Mouse (Mus musculus) kidney, adult 2 months (tissue): Measurements from ENCODE around the gene Arhgef38.

Experiments
- CTCF ChIP-seq: fragments of 200-500 bp; conservative IDR thresholded peaks from 2 replicates; pipeline ENCODE4 v1.5.1; 2011; ENCODE audit warnings: low read depth, mild to moderate bottlenecking, control low read depth, low read length, moderate library complexity, mixed read lengths; ENCODE audit not compliant: insufficient read depth, insufficient read length
- POLR2A ChIP-seq: fragments of 200-500 bp; IDR thresholded peaks from one replicate; pipeline ENCODE4 v1.6.1; 2011; ENCODE audit warnings: low read depth, low read length, control low read depth

DNA sequence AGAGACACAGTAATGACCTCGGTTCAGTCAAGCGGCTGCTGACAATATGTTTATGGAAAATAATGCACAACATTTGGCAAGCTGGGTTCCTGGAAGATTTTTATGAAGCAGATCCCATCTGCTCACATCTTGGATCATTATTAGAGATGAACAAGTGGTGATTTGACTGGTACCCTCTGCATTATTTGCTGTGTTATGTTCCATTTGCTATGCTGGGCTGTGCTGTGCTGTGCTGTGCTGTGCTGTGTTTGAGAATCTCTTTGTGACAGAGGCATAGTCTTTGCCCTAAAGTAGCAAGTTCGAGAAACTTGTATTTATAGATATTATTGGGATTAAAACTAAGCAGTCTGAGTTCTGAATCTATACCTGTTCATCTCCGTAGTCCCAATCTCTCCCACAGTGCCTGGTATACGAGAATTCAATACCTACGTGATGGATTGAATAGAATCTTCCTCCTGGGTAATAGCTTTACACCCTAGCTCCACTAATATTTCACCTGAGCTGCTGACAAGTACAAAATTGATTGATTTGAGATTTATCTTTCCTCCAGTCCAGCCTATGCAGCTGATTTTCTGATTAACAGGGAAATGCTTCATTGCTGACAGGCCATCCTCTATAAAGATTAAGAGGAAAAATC is 90.1 kb downstream of the Arhgef38 start:
- TF ChIP-seq POLR2A (no peak), CTCF (no peak)
